Mouse (Mus musculus): ENCODE measurements around the gene Asb15. TPM values are rescaled to one million over a fixed set of nuclear protein-coding genes. Genes with fewer than 3 reads are reported as not detected.

Asb15 gene
- polyA plus RNA-seq, 1 experiment from 2014 or later: not detected

- no peak overlapping the region for H3K4me2 ChIP-seq
- no peak overlapping the region for H3K4me3 ChIP-seq (ENCODE audit: low read depth, low read length)
- no peaks in the 10 kb centered on the region; the same call in 1 of the 2 replicates for H3K4me1 ChIP-seq (replicated peaks; ENCODE audit: control insufficient read depth, insufficient read depth, low read length)
- WGBS: 81% methylated on average over 14 of the region's 14 CpGs
- no peaks in the 10 kb centered on the region for H3K27me3 ChIP-seq (replicated peaks; ENCODE audit: control insufficient read depth, insufficient read depth, low read length)
- ATAC-seq (replicated peaks; ENCODE audit: low FRiP score): no peak
- DNase-seq (ENCODE audit: low spot score): no peak
- H3K9me3 ChIP-seq (ENCODE audit: control insufficient read depth, low read length): no peaks in the 10 kb centered on the region
- H3K36me3 ChIP-seq (ENCODE audit: control insufficient read depth, insufficient read depth, low read length): no peaks in the 10 kb centered on the region
- no peak overlapping the region for H3K27ac ChIP-seq (ENCODE audit: low read depth, low read length)
- H3K9ac ChIP-seq (ENCODE audit: low read depth, low read length): no peak overlapping the region
These were observed 44.5 kb downstream of the Asb15 start for GRCm38 (mm10) chr6:24572431-24572830.

GRCm38 (mm10) chr6:24573319-24573718 lies 45.4 kb downstream of the Asb15 start:
- H3K4me3 ChIP-seq (ENCODE audit: low read depth, low read length): no peak overlapping the region
- no peaks in the 10 kb centered on the region for H3K27me3 ChIP-seq (replicated peaks; ENCODE audit: control insufficient read depth, insufficient read depth, low read length)
- no peak for ATAC-seq (replicated peaks; ENCODE audit: low FRiP score)
- no peak overlapping the region for H3K4me2 ChIP-seq
- no peaks in the 10 kb centered on the region; the same call in 1 of the 2 replicates for H3K4me1 ChIP-seq (replicated peaks; ENCODE audit: control insufficient read depth, insufficient read depth, low read length)
- no peak for DNase-seq (ENCODE audit: low spot score)
- no peaks in the 10 kb centered on the region for H3K36me3 ChIP-seq (ENCODE audit: control insufficient read depth, insufficient read depth, low read length)
- H3K27ac ChIP-seq (ENCODE audit: low read depth, low read length): no peak overlapping the region
- H3K9me3 ChIP-seq (ENCODE audit: control insufficient read depth, low read length): no peaks in the 10 kb centered on the region
- H3K9ac ChIP-seq (ENCODE audit: low read depth, low read length): no peak overlapping the region

- H3K4me2 ChIP-seq: no peak overlapping the region
- no peak overlapping the region for H3K27ac ChIP-seq (ENCODE audit: low read depth, low read length)
- 75% methylated on average over 3 of the region's 3 CpGs for WGBS
- H3K9ac ChIP-seq (ENCODE audit: low read depth, low read length): no peak overlapping the region
- no peaks in the 10 kb centered on the region for H3K9me3 ChIP-seq (ENCODE audit: control insufficient read depth, low read length)
- DNase-seq (ENCODE audit: low spot score): no peak
- no peaks in the 10 kb centered on the region for H3K27me3 ChIP-seq (replicated peaks; ENCODE audit: control insufficient read depth, insufficient read depth, low read length)
- no peaks in the 10 kb centered on the region for H3K4me1 ChIP-seq (replicated peaks; ENCODE audit: control insufficient read depth, insufficient read depth, low read length)
- no peak overlapping the region for H3K4me3 ChIP-seq (ENCODE audit: low read depth, low read length)
- no peak for ATAC-seq (replicated peaks; ENCODE audit: low FRiP score)
- H3K36me3 ChIP-seq (ENCODE audit: control insufficient read depth, insufficient read depth, low read length): no peaks in the 10 kb centered on the region
These were observed 55.5 kb downstream of the Asb15 start for GRCm38 (mm10) chr6:24583456-24583855.

GRCm38 (mm10) chr6:24585431-24586310 lies 57.7 kb downstream of the Asb15 start:
- Histone ChIP-seq H3K9me3 (ENCODE audit: control insufficient read depth, low read length) (no peaks in the 10 kb centered on the region), H3K36me3 (ENCODE audit: control insufficient read depth, insufficient read depth, low read length) (no peaks in the 10 kb centered on the region), H3K4me3 (ENCODE audit: low read depth, low read length) (no peak overlapping the region), H3K27me3 (replicated peaks; ENCODE audit: control insufficient read depth, insufficient read depth, low read length) (no peaks in the 10 kb centered on the region), H3K27ac (ENCODE audit: low read depth, low read length) (no peak overlapping the region), H3K4me2 (no peak overlapping the region), H3K4me1 (replicated peaks; ENCODE audit: control insufficient read depth, insufficient read depth, low read length) (no peaks in the 10 kb centered on the region), H3K9ac (ENCODE audit: low read depth, low read length) (no peak overlapping the region)
- WGBS: 52% methylated on average over 10 of the region's 10 CpGs
- ATAC-seq (replicated peaks; ENCODE audit: low FRiP score) (no peak), DNase-seq (ENCODE audit: low spot score) (no peak)

- H3K4me1 ChIP-seq (replicated peaks; ENCODE audit: control insufficient read depth, insufficient read depth, low read length): no peaks in the 10 kb centered on the region
- no peak overlapping the region for H3K4me3 ChIP-seq (ENCODE audit: low read depth, low read length)
- H3K36me3 ChIP-seq (ENCODE audit: control insufficient read depth, insufficient read depth, low read length): no peaks in the 10 kb centered on the region
- 38% methylated on average over 3 of the region's 3 CpGs for WGBS
- no peaks in the 10 kb centered on the region for H3K9me3 ChIP-seq (ENCODE audit: control insufficient read depth, low read length)
- H3K27ac ChIP-seq (ENCODE audit: low read depth, low read length): no peak overlapping the region
- ATAC-seq (replicated peaks; ENCODE audit: low FRiP score) (no peak), DNase-seq (ENCODE audit: low spot score) (no peak)
- no peak overlapping the region for H3K4me2 ChIP-seq
- no peaks in the 10 kb centered on the region for H3K27me3 ChIP-seq (replicated peaks; ENCODE audit: control insufficient read depth, insufficient read depth, low read length)
- no peak overlapping the region for H3K9ac ChIP-seq (ENCODE audit: low read depth, low read length)
These were observed 58.9 kb downstream of the Asb15 start for GRCm38 (mm10) chr6:24586885-24587284.

- no peaks in the 10 kb centered on the region for H3K36me3 ChIP-seq (ENCODE audit: control insufficient read depth, insufficient read depth, low read length)
- 83% methylated on average over 5 of the region's 5 CpGs for WGBS
- H3K27me3 ChIP-seq (replicated peaks; ENCODE audit: control insufficient read depth, insufficient read depth, low read length): no peaks in the 10 kb centered on the region
- H3K4me3 ChIP-seq (ENCODE audit: low read depth, low read length): no peak overlapping the region
- no peak for DNase-seq (ENCODE audit: low spot score)
- no peak overlapping the region for H3K27ac ChIP-seq (ENCODE audit: low read depth, low read length)
- ATAC-seq (replicated peaks; ENCODE audit: low FRiP score): no peak
- no peak overlapping the region for H3K9ac ChIP-seq (ENCODE audit: low read depth, low read length)
- no peak overlapping the region for H3K4me2 ChIP-seq
- H3K9me3 ChIP-seq (ENCODE audit: control insufficient read depth, low read length): no peaks in the 10 kb centered on the region
- no peaks in the 10 kb centered on the region for H3K4me1 ChIP-seq (replicated peaks; ENCODE audit: control insufficient read depth, insufficient read depth, low read length)
These were observed 62.3 kb downstream of the Asb15 start for GRCm38 (mm10) chr6:24590282-24590681.

- Histone ChIP-seq H3K4me1 (replicated peaks; ENCODE audit: control insufficient read depth, insufficient read depth, low read length) (no peaks in the 10 kb centered on the region), H3K27me3 (replicated peaks; ENCODE audit: control insufficient read depth, insufficient read depth, low read length) (no peaks in the 10 kb centered on the region), H3K9me3 (ENCODE audit: control insufficient read depth, low read length) (no peaks in the 10 kb centered on the region), H3K9ac (ENCODE audit: low read depth, low read length) (no peak overlapping the region), H3K4me2 (no peak overlapping the region), H3K4me3 (ENCODE audit: low read depth, low read length) (no peak overlapping the region), H3K36me3 (ENCODE audit: control insufficient read depth, insufficient read depth, low read length) (no peaks in the 10 kb centered on the region), H3K27ac (ENCODE audit: low read depth, low read length) (no peak overlapping the region)
- WGBS: 56% methylated on average over 10 of the region's 10 CpGs
- no peak for DNase-seq (ENCODE audit: low spot score)
- no peak for ATAC-seq (replicated peaks; ENCODE audit: low FRiP score)
These were observed 63.7 kb downstream of the Asb15 start for GRCm38 (mm10) chr6:24591525-24592218.

DNA sequence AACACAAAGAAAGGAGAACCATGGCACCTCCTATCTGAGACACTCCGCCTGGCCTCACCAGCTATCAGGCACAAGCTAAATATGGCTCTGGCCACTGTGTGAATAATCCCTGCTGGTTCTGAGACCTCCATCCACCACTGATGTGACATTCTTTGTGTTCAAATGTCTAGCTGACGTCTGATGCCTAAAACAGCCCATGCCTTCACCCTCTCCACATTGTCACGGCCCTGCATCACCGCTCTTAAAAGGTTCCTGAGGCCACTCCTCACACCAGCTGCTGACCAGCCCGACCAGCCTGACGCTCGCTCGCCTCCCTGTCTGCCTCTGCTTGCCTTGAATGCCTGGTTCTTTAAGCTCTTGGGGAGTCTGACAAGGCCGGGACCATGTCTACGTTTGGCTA lies 69.6 kb downstream of the Asb15 start, which contains the start of gene Lmod2:
Gene Lmod2 (plus strand): TSS at position 263 of the 400 bp plus-strand sequence.
- Histone ChIP-seq H3K27ac (ENCODE audit: low read depth, low read length) (no peak within 1 kb of the TSS), H3K9me3 (ENCODE audit: control insufficient read depth, low read length) (no peaks in the 10 kb centered on the region), H3K4me3 (ENCODE audit: low read depth, low read length) (no peak within 1 kb of the TSS), H3K4me2 (no peak within 1 kb of the TSS), H3K36me3 (ENCODE audit: control insufficient read depth, insufficient read depth, low read length) (no peaks in the 10 kb centered on the region), H3K27me3 (replicated peaks; ENCODE audit: control insufficient read depth, insufficient read depth, low read length) (no peaks in the 10 kb centered on the region), H3K9ac (ENCODE audit: low read depth, low read length) (no peak within 1 kb of the TSS), H3K4me1 (replicated peaks; ENCODE audit: control insufficient read depth, insufficient read depth, low read length) (no peaks in the 10 kb centered on the region)
- WGBS: 74% methylated on average over 10 of the region's 10 CpGs
- ATAC-seq (replicated peaks; ENCODE audit: low FRiP score) (no peak), DNase-seq (ENCODE audit: low spot score) (no peak)

All from liver, embryonic 11.5 days (tissue).